Mouse (Mus musculus) MEL (cell line): ENCODE measurements at regions not wholly inside any gene's neighbourhood (a gene's known extent, or its start where the extent isn't known, plus 50 kb on each side); places are given as distances from the start of the nearest gene placed in this dataset.

Experiments
- DNase-seq: peaks from one replicate; pipeline ENCODE4 v3.0.0; 2011; ENCODE audit warnings: low read depth, low spot score
- H3K27ac ChIP-seq: 2 replicates; pipeline ENCODE4 v1.5.1; 2012; ENCODE audit warnings: low read depth, mild to moderate bottlenecking, control low read depth, low read length, moderate library complexity; ENCODE audit not compliant: control insufficient read depth
- H3K27me3 ChIP-seq, 2 experiments: fragments of 150-350 bp in 1 of 2; sonication (generic) in 1 of 2; 2 replicates each; pipeline ENCODE4 v1.6.1; 2012; ENCODE audit warnings: low read length in 2 of 2, mild to moderate bottlenecking in 2 of 2, improper control_type of control experiment in 1 of 2, moderate library complexity in 1 of 2; ENCODE audit not compliant: insufficient read depth in 2 of 2, control insufficient read depth in 1 of 2
- H3K36me3 ChIP-seq, 2 experiments: 2 replicates each; pipeline ENCODE4 v1.6.1; 2012 to 2014; ENCODE audit warnings: low read length in 2 of 2, improper control_type of control experiment in 1 of 2, inconsistent platforms in 1 of 2, mild to moderate bottlenecking in 1 of 2; ENCODE audit not compliant: insufficient read depth in 2 of 2, control insufficient read depth in 1 of 2
- H3K4me1 ChIP-seq, 2 experiments: fragments of 150-350 bp in 1 of 2; sonication (generic) in 1 of 2; 2 replicates each; pipeline ENCODE4 v1.6.1; 2012; ENCODE audit warnings: low read length in 2 of 2, improper control_type of control experiment in 1 of 2, mild to moderate bottlenecking in 1 of 2; ENCODE audit not compliant: insufficient read depth in 2 of 2, control insufficient read depth in 1 of 2
- H3K4me3 ChIP-seq, 2 experiments: fragments of 150-350 bp in 1 of 2; sonication (generic) in 1 of 2; 2 replicates each; pipeline ENCODE4 v1.5.1; 2012; ENCODE audit warnings: low read depth in 2 of 2, low read length in 2 of 2, mild to moderate bottlenecking in 2 of 2, moderate library complexity in 2 of 2, control low read depth in 1 of 2, improper control_type of control experiment in 1 of 2; ENCODE audit not compliant: control insufficient read depth in 1 of 2, insufficient read depth in 1 of 2
- H3K79me2 ChIP-seq: 2 replicates; pipeline ENCODE4 v1.6.1; 2012; ENCODE audit warnings: mild to moderate bottlenecking, low read length, moderate library complexity; ENCODE audit not compliant: control insufficient read depth, poor library complexity, insufficient read depth
- H3K9ac ChIP-seq: 2 replicates; pipeline ENCODE4 v1.6.1; 2012; ENCODE audit warnings: low read depth, mild to moderate bottlenecking, control low read depth, low read length, moderate library complexity; ENCODE audit not compliant: control insufficient read depth, poor library complexity, severe bottlenecking
- H3K9me3 ChIP-seq: fragments of 150-350 bp; sonication (generic); replicated peaks from 2 replicates; pipeline ENCODE4 v1.6.1; 2012; ENCODE audit warnings: mild to moderate bottlenecking, low read length, improper control_type of control experiment, moderate library complexity; ENCODE audit not compliant: insufficient read depth
- CHD1 ChIP-seq: IDR thresholded peaks from 2 replicates; pipeline ENCODE4 v1.6.1; 2012; ENCODE audit warnings: low read depth, mild to moderate bottlenecking, inconsistent platforms, low read length, improper control_type of control experiment
- CHD2 ChIP-seq: IDR thresholded peaks from 2 replicates; pipeline ENCODE4 v1.6.1; 2011; ENCODE audit warnings: low read length, improper control_type of control experiment
- E2F4 ChIP-seq: IDR thresholded peaks from 2 replicates; pipeline ENCODE4 v1.6.1; 2011; ENCODE audit warnings: low read depth, low read length, improper control_type of control experiment, borderline replicate concordance
- ELF1 ChIP-seq: IDR thresholded peaks from 2 replicates; pipeline ENCODE4 v1.6.1; 2014; ENCODE audit warnings: low read depth, mild to moderate bottlenecking, inconsistent platforms, low read length, improper control_type of control experiment, moderate library complexity
- ETS1 ChIP-seq: IDR thresholded peaks from 2 replicates; pipeline ENCODE4 v1.6.1; 2012; ENCODE audit warnings: low read depth, mild to moderate bottlenecking, inconsistent platforms, low read length, improper control_type of control experiment, moderate library complexity
- GABPA ChIP-seq: IDR thresholded peaks from 2 replicates; pipeline ENCODE4 v1.6.1; 2012; ENCODE audit warnings: low read depth, mild to moderate bottlenecking, inconsistent platforms, low read length, improper control_type of control experiment, moderate library complexity
- HCFC1 ChIP-seq: IDR thresholded peaks from 2 replicates; pipeline ENCODE4 v1.6.1; 2012; ENCODE audit warnings: low read depth, mild to moderate bottlenecking, inconsistent platforms, low read length, improper control_type of control experiment, moderate library complexity
- JUND ChIP-seq: IDR thresholded peaks from 2 replicates; pipeline ENCODE4 v1.6.1; 2011; ENCODE audit warnings: low read depth, mild to moderate bottlenecking, improper control_type of control experiment, low read length
- KAT2A ChIP-seq: conservative IDR thresholded peaks from 2 replicates; pipeline ENCODE4 v1.6.1; 2012; ENCODE audit warnings: low read depth, low read length, improper control_type of control experiment, inconsistent platforms
- MAFK ChIP-seq: IDR thresholded peaks from 2 replicates; pipeline ENCODE4 v1.6.1; 2011; ENCODE audit warnings: low read depth, mild to moderate bottlenecking, low read length, improper control_type of control experiment, borderline replicate concordance
- MEF2A ChIP-seq: IDR thresholded peaks from 2 replicates; pipeline ENCODE4 v1.6.1; 2014; ENCODE audit warnings: low read depth, mild to moderate bottlenecking, inconsistent platforms, low read length, improper control_type of control experiment; ENCODE audit not compliant: poor library complexity, insufficient replicate concordance, severe bottlenecking; ENCODE audit errors: extremely low read depth
- MYB ChIP-seq: IDR thresholded peaks from 2 replicates; pipeline ENCODE4 v1.6.1; 2011; ENCODE audit warnings: mild to moderate bottlenecking, low read depth, low read length, improper control_type of control experiment
- POLR2AphosphoS2 ChIP-seq: IDR thresholded peaks from 2 replicates; pipeline ENCODE4 v1.6.1; 2011; ENCODE audit warnings: low read length, improper control_type of control experiment
- POLR2AphosphoS5 ChIP-seq: IDR thresholded peaks from 2 replicates; pipeline ENCODE4 v1.6.1; 2012; ENCODE audit warnings: low read depth, borderline replicate concordance, mild to moderate bottlenecking, inconsistent platforms, low read length, moderate library complexity, mixed read lengths
- RAD21 ChIP-seq: IDR thresholded peaks from 2 replicates; pipeline ENCODE4 v1.6.1; 2011; ENCODE audit warnings: mild to moderate bottlenecking, low read depth, low read length, improper control_type of control experiment
- SIN3A ChIP-seq: IDR thresholded peaks from 2 replicates; pipeline ENCODE4 v1.6.1; 2012; ENCODE audit warnings: low read length, improper control_type of control experiment, inconsistent platforms
- TBP ChIP-seq: IDR thresholded peaks from 2 replicates; pipeline ENCODE4 v1.8.0; 2011; ENCODE audit warnings: low read depth, low read length, improper control_type of control experiment
- USF1 ChIP-seq: IDR thresholded peaks from 2 replicates; pipeline ENCODE4 v1.6.1; 2014; ENCODE audit warnings: low read depth, mild to moderate bottlenecking, inconsistent platforms, low read length, improper control_type of control experiment, moderate library complexity
- ZC3H11A ChIP-seq: IDR thresholded peaks from 2 replicates; pipeline ENCODE4 v1.6.1; 2012; ENCODE audit warnings: low read depth, mild to moderate bottlenecking, inconsistent platforms, low read length, improper control_type of control experiment
- ZKSCAN1 ChIP-seq: IDR thresholded peaks from 2 replicates; pipeline ENCODE4 v1.6.1; 2012; ENCODE audit warnings: low read depth, mild to moderate bottlenecking, inconsistent platforms, low read length, improper control_type of control experiment, moderate library complexity

- Histone ChIP-seq H3K36me3 (no peaks in the 10 kb centered on the region), H3K9ac (no peak overlapping the region), H3K27ac (no peak overlapping the region), H3K79me2 (no peaks in the 10 kb centered on the region), H3K4me3 (no peak overlapping the region), H3K4me1 (no peaks in the 10 kb centered on the region), H3K27me3 (no peaks in the 10 kb centered on the region), H3K9me3 (no peaks in the 10 kb centered on the region)
- DNase-seq = no peak
- TF ChIP-seq TBP (no peak), USF1 (no peak), KAT2A (no peak), CHD1 (no peak), CHD2 (no peak), ZKSCAN1 (no peak), JUND (no peak), MEF2A (no peak), POLR2AphosphoS5 (no peak), E2F4 (no peak), SIN3A (no peak), POLR2AphosphoS2 (no peak), GABPA (no peak), RAD21 (no peak), ETS1 (no peak), MYB (no peak), MAFK (no peak), ZC3H11A (no peak), HCFC1 (no peak)
These were observed 449.1 kb downstream of the Nyap2 start for GRCm38 (mm10) chr1:81525821-81526220.

DNA sequence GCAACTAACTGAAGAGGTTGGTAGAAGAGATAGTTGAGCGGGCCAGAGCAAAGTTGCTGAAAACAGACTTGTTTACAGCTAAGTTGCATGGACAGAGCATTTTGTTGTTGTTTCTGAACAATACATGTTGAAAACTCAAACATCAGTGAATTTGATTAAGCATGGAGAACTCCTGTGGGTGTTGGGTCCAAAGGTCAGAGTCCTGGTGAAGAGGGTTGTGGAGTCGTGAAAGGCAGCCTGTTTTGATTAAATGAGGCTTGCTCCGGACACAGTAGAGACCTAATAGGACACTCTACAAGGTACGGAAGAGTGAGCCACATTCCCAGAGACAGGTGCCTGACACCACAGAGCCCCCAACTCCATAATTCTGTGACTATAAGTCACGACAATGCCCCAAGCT is 461.1 kb downstream of the Nyap2 start:
- Histone ChIP-seq H3K9ac (no peak overlapping the region), H3K27ac (no peak overlapping the region), H3K27me3 (no peaks in the 10 kb centered on the region), H3K4me3 (no peak overlapping the region), H3K4me1 (no peaks in the 10 kb centered on the region), H3K79me2 (no peaks in the 10 kb centered on the region), H3K36me3 (no peaks in the 10 kb centered on the region), H3K9me3 (no peaks in the 10 kb centered on the region)
- DNase-seq = no peak
- TF ChIP-seq ELF1 (no peak), POLR2AphosphoS2 (no peak), POLR2AphosphoS5 (no peak)
